Mouse (Mus musculus) MEL (cell line): ENCODE measurements at regions not wholly inside any gene's neighbourhood (a gene's known extent, or its start where the extent isn't known, plus 50 kb on each side); places are given as distances from the start of the nearest gene placed in this dataset.

Source experiments
- DNase-seq: peaks from one replicate; pipeline ENCODE4 v3.0.0; 2011; ENCODE audit warnings: low read depth, low spot score
- H3K27ac ChIP-seq: 2 replicates; pipeline ENCODE4 v1.5.1; 2012; ENCODE audit warnings: low read depth, mild to moderate bottlenecking, control low read depth, low read length, moderate library complexity; ENCODE audit not compliant: control insufficient read depth
- H3K27me3 ChIP-seq, 2 experiments: fragments of 150-350 bp in 1 of 2; sonication (generic) in 1 of 2; 2 replicates each; pipeline ENCODE4 v1.6.1; 2012; ENCODE audit warnings: low read length in 2 of 2, mild to moderate bottlenecking in 2 of 2, improper control_type of control experiment in 1 of 2, moderate library complexity in 1 of 2; ENCODE audit not compliant: insufficient read depth in 2 of 2, control insufficient read depth in 1 of 2
- H3K36me3 ChIP-seq, 2 experiments: 2 replicates each; pipeline ENCODE4 v1.6.1; 2012 to 2014; ENCODE audit warnings: low read length in 2 of 2, improper control_type of control experiment in 1 of 2, inconsistent platforms in 1 of 2, mild to moderate bottlenecking in 1 of 2; ENCODE audit not compliant: insufficient read depth in 2 of 2, control insufficient read depth in 1 of 2
- H3K4me1 ChIP-seq, 2 experiments: fragments of 150-350 bp in 1 of 2; sonication (generic) in 1 of 2; 2 replicates each; pipeline ENCODE4 v1.6.1; 2012; ENCODE audit warnings: low read length in 2 of 2, improper control_type of control experiment in 1 of 2, mild to moderate bottlenecking in 1 of 2; ENCODE audit not compliant: insufficient read depth in 2 of 2, control insufficient read depth in 1 of 2
- H3K4me3 ChIP-seq, 2 experiments: fragments of 150-350 bp in 1 of 2; sonication (generic) in 1 of 2; 2 replicates each; pipeline ENCODE4 v1.5.1; 2012; ENCODE audit warnings: low read depth in 2 of 2, low read length in 2 of 2, mild to moderate bottlenecking in 2 of 2, moderate library complexity in 2 of 2, control low read depth in 1 of 2, improper control_type of control experiment in 1 of 2; ENCODE audit not compliant: control insufficient read depth in 1 of 2, insufficient read depth in 1 of 2
- H3K79me2 ChIP-seq: 2 replicates; pipeline ENCODE4 v1.6.1; 2012; ENCODE audit warnings: mild to moderate bottlenecking, low read length, moderate library complexity; ENCODE audit not compliant: control insufficient read depth, poor library complexity, insufficient read depth
- H3K9ac ChIP-seq: 2 replicates; pipeline ENCODE4 v1.6.1; 2012; ENCODE audit warnings: low read depth, mild to moderate bottlenecking, control low read depth, low read length, moderate library complexity; ENCODE audit not compliant: control insufficient read depth, poor library complexity, severe bottlenecking
- H3K9me3 ChIP-seq: fragments of 150-350 bp; sonication (generic); replicated peaks from 2 replicates; pipeline ENCODE4 v1.6.1; 2012; ENCODE audit warnings: mild to moderate bottlenecking, low read length, improper control_type of control experiment, moderate library complexity; ENCODE audit not compliant: insufficient read depth
- BHLHE40 ChIP-seq: IDR thresholded peaks from 2 replicates; pipeline ENCODE4 v1.6.1; 2012; ENCODE audit warnings: low read depth, mild to moderate bottlenecking, inconsistent platforms, low read length, improper control_type of control experiment, borderline replicate concordance
- CHD1 ChIP-seq: IDR thresholded peaks from 2 replicates; pipeline ENCODE4 v1.6.1; 2012; ENCODE audit warnings: low read depth, mild to moderate bottlenecking, inconsistent platforms, low read length, improper control_type of control experiment
- CHD2 ChIP-seq: IDR thresholded peaks from 2 replicates; pipeline ENCODE4 v1.6.1; 2011; ENCODE audit warnings: low read length, improper control_type of control experiment
- E2F4 ChIP-seq: IDR thresholded peaks from 2 replicates; pipeline ENCODE4 v1.6.1; 2011; ENCODE audit warnings: low read depth, low read length, improper control_type of control experiment, borderline replicate concordance
- ELF1 ChIP-seq: IDR thresholded peaks from 2 replicates; pipeline ENCODE4 v1.6.1; 2014; ENCODE audit warnings: low read depth, mild to moderate bottlenecking, inconsistent platforms, low read length, improper control_type of control experiment, moderate library complexity
- EP300 ChIP-seq, 2 experiments: IDR thresholded peaks; 2 replicates each; pipeline ENCODE4 v1.6.1; 2011; ENCODE audit warnings: improper control_type of control experiment in 2 of 2, low read length in 2 of 2, low read depth in 1 of 2, mild to moderate bottlenecking in 1 of 2
- ETS1 ChIP-seq: IDR thresholded peaks from 2 replicates; pipeline ENCODE4 v1.6.1; 2012; ENCODE audit warnings: low read depth, mild to moderate bottlenecking, inconsistent platforms, low read length, improper control_type of control experiment, moderate library complexity
- GABPA ChIP-seq: IDR thresholded peaks from 2 replicates; pipeline ENCODE4 v1.6.1; 2012; ENCODE audit warnings: low read depth, mild to moderate bottlenecking, inconsistent platforms, low read length, improper control_type of control experiment, moderate library complexity
- GATA1 ChIP-seq: IDR thresholded peaks from 2 replicates; pipeline ENCODE4 v1.6.1; 2011; ENCODE audit warnings: low read depth, low read length, improper control_type of control experiment
- HCFC1 ChIP-seq: IDR thresholded peaks from 2 replicates; pipeline ENCODE4 v1.6.1; 2012; ENCODE audit warnings: low read depth, mild to moderate bottlenecking, inconsistent platforms, low read length, improper control_type of control experiment, moderate library complexity
- JUND ChIP-seq: IDR thresholded peaks from 2 replicates; pipeline ENCODE4 v1.6.1; 2011; ENCODE audit warnings: low read depth, mild to moderate bottlenecking, improper control_type of control experiment, low read length
- MAFK ChIP-seq: IDR thresholded peaks from 2 replicates; pipeline ENCODE4 v1.6.1; 2011; ENCODE audit warnings: low read depth, mild to moderate bottlenecking, low read length, improper control_type of control experiment, borderline replicate concordance
- MAX ChIP-seq: IDR thresholded peaks from 2 replicates; pipeline ENCODE4 v1.6.1; 2011; ENCODE audit warnings: low read length, improper control_type of control experiment
- MAZ ChIP-seq: IDR thresholded peaks from 2 replicates; pipeline ENCODE4 v1.6.1; 2012; ENCODE audit warnings: low read depth, mild to moderate bottlenecking, inconsistent platforms, low read length, improper control_type of control experiment
- MEF2A ChIP-seq: IDR thresholded peaks from 2 replicates; pipeline ENCODE4 v1.6.1; 2014; ENCODE audit warnings: low read depth, mild to moderate bottlenecking, inconsistent platforms, low read length, improper control_type of control experiment; ENCODE audit not compliant: poor library complexity, insufficient replicate concordance, severe bottlenecking; ENCODE audit errors: extremely low read depth
- MXI1 ChIP-seq: IDR thresholded peaks from 2 replicates; pipeline ENCODE4 v1.6.1; 2011; ENCODE audit warnings: mild to moderate bottlenecking, low read depth, low read length, improper control_type of control experiment
- POLR2A ChIP-seq, 2 experiments: IDR thresholded peaks; 2 replicates each; pipeline ENCODE4 v1.6.1; 2011 to 2012; ENCODE audit warnings: low read length in 2 of 2, mild to moderate bottlenecking in 2 of 2, control low read depth in 1 of 2, improper control_type of control experiment in 1 of 2, low read depth in 1 of 2, moderate library complexity in 1 of 2; ENCODE audit not compliant: control insufficient read depth in 1 of 2, insufficient read depth in 1 of 2, poor library complexity in 1 of 2
- POLR2AphosphoS2 ChIP-seq: IDR thresholded peaks from 2 replicates; pipeline ENCODE4 v1.6.1; 2011; ENCODE audit warnings: low read length, improper control_type of control experiment
- POLR2AphosphoS5 ChIP-seq: IDR thresholded peaks from 2 replicates; pipeline ENCODE4 v1.6.1; 2012; ENCODE audit warnings: low read depth, borderline replicate concordance, mild to moderate bottlenecking, inconsistent platforms, low read length, moderate library complexity, mixed read lengths
- RAD21 ChIP-seq: IDR thresholded peaks from 2 replicates; pipeline ENCODE4 v1.6.1; 2011; ENCODE audit warnings: mild to moderate bottlenecking, low read depth, low read length, improper control_type of control experiment
- RCOR1 ChIP-seq: IDR thresholded peaks from 2 replicates; pipeline ENCODE4 v1.6.1; 2012; ENCODE audit warnings: low read depth, mild to moderate bottlenecking, inconsistent platforms, low read length, improper control_type of control experiment
- SIN3A ChIP-seq: IDR thresholded peaks from 2 replicates; pipeline ENCODE4 v1.6.1; 2012; ENCODE audit warnings: low read length, improper control_type of control experiment, inconsistent platforms
- SMC3 ChIP-seq: IDR thresholded peaks from 2 replicates; pipeline ENCODE4 v1.6.1; 2011; ENCODE audit warnings: low read depth, low read length, improper control_type of control experiment
- TAL1 ChIP-seq: IDR thresholded peaks from 2 replicates; pipeline ENCODE4 v1.6.1; 2012; ENCODE audit warnings: mild to moderate bottlenecking, inconsistent platforms, low read length, moderate library complexity, mixed read lengths
- TBP ChIP-seq: IDR thresholded peaks from 2 replicates; pipeline ENCODE4 v1.8.0; 2011; ENCODE audit warnings: low read depth, low read length, improper control_type of control experiment
- TCF12 ChIP-seq: IDR thresholded peaks from 2 replicates; pipeline ENCODE4 v1.6.1; 2014; ENCODE audit warnings: low read depth, mild to moderate bottlenecking, inconsistent platforms, low read length, improper control_type of control experiment, moderate library complexity
- UBTF ChIP-seq: IDR thresholded peaks from 2 replicates; pipeline ENCODE4 v1.6.1; 2012; ENCODE audit warnings: low read depth, mild to moderate bottlenecking, inconsistent platforms, low read length, improper control_type of control experiment, moderate library complexity, borderline replicate concordance; ENCODE audit not compliant: insufficient read depth
- USF1 ChIP-seq: IDR thresholded peaks from 2 replicates; pipeline ENCODE4 v1.6.1; 2014; ENCODE audit warnings: low read depth, mild to moderate bottlenecking, inconsistent platforms, low read length, improper control_type of control experiment, moderate library complexity
- USF2 ChIP-seq, 2 experiments: IDR thresholded peaks; 2 replicates each; pipeline ENCODE4 v1.6.1; 2011 to 2012; ENCODE audit warnings: improper control_type of control experiment in 2 of 2, low read length in 2 of 2, borderline replicate concordance in 1 of 2, inconsistent platforms in 1 of 2, low read depth in 1 of 2, mild to moderate bottlenecking in 1 of 2; ENCODE audit not compliant: insufficient read depth in 1 of 2
- ZMIZ1 ChIP-seq: IDR thresholded peaks from 2 replicates; pipeline ENCODE4 v1.6.1; 2012; ENCODE audit warnings: low read depth, mild to moderate bottlenecking, inconsistent platforms, low read length, improper control_type of control experiment, moderate library complexity
- ZNF384 ChIP-seq: IDR thresholded peaks from 2 replicates; pipeline ENCODE4 v1.6.1; 2012; ENCODE audit warnings: low read depth, mild to moderate bottlenecking, inconsistent platforms, low read length, improper control_type of control experiment

DNA sequence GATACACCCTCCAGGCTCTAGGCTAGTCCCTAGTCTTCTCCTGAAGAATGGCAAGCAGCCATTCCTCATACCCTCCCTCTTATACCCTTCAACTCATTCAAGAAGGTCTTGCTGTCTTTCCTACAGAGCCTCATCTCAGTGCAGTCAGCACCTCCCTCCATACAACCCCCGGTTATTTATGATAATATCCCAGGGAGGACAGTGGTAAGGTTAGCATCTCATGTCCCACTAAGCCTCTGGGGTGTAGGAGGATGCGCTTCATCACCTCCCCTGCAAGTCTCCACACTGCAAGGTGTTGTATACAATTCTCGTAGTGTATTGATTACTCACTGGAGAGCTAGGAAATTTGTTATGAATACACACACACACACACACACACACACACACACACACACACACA lies 80.2 kb upstream of the Shisa6 start:
- TF ChIP-seq UBTF: no peak
- TF ChIP-seq MAFK: no peak
- no peak for TF ChIP-seq MXI1
- no peak for TF ChIP-seq POLR2A (IDR thresholded peaks at IDR 0.05; ENCODE audit: control insufficient read depth in 1 of 2, insufficient read depth in 1 of 2, low read depth in 1 of 2, low read length in 2 of 2, poor library complexity in 1 of 2)
- no peak for TF ChIP-seq ELF1
- no peak for TF ChIP-seq MEF2A
- TF ChIP-seq BHLHE40: no peak
- TF ChIP-seq MAZ: no peak
- TF ChIP-seq ZNF384: no peak
- TF ChIP-seq GATA1: no peak
- TF ChIP-seq POLR2AphosphoS2: no peak
- no peak for TF ChIP-seq ZMIZ1
- no peak for TF ChIP-seq JUND
- no peak for TF ChIP-seq MAX
- TF ChIP-seq CHD1: no peak
- no peak for TF ChIP-seq CHD2
- TF ChIP-seq SMC3: no peak
- no peak for TF ChIP-seq HCFC1
- TF ChIP-seq E2F4: no peak
- Histone ChIP-seq H3K27ac (no peak overlapping the region), H3K9ac (no peak overlapping the region), H3K4me1 (no peaks in the 10 kb centered on the region), H3K4me3 (no peak overlapping the region), H3K79me2 (no peaks in the 10 kb centered on the region), H3K27me3 (no peaks in the 10 kb centered on the region), H3K9me3 (no peaks in the 10 kb centered on the region), H3K36me3 (no peaks in the 10 kb centered on the region)
- DNase-seq: no peak

DNA sequence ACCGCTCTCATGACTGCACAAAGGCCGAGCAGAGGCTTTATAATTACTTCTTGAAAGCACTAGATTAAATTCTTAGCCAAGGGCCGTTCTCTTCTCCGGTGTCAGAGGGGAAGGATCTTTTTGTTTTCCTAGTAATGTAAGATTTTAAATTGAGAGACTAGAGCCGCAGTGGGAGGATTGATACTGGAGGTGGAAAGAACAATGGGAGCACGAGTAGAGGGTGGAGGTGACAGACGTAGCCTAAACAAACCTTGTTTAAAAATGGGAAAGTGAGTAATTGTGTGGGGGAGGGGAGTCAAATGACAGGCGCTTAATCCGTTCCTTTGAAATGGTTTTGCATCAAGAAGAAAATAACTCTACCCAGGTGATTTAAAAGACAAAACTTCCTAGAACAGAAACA lies 80.9 kb upstream of the Shisa6 start:
- no peak overlapping the region for H3K4me3 ChIP-seq
- TF ChIP-seq ETS1 (no peak), E2F4 (no peak), EP300 (IDR thresholded peaks at IDR 0.05; ENCODE audit: low read depth in 1 of 2, low read length in 2 of 2) (no peak), TAL1 (no peak), USF1 (no peak), SMC3 (no peak), POLR2AphosphoS5 (no peak), ELF1 (no peak), BHLHE40 (no peak), SIN3A (no peak), USF2 (IDR thresholded peaks at IDR 0.05; ENCODE audit: borderline replicate concordance in 1 of 2, insufficient read depth in 1 of 2, low read depth in 1 of 2, low read length in 2 of 2) (no peak), TCF12 (no peak), RCOR1 (no peak), RAD21 (no peak), POLR2A (IDR thresholded peaks at IDR 0.05; ENCODE audit: control insufficient read depth in 1 of 2, insufficient read depth in 1 of 2, low read depth in 1 of 2, low read length in 2 of 2, poor library complexity in 1 of 2) (no peak), GABPA (no peak), MXI1 (no peak), TBP (no peak)
- no peak for DNase-seq
- H3K4me1 ChIP-seq: no peaks in the 10 kb centered on the region
- H3K36me3 ChIP-seq: no peaks in the 10 kb centered on the region
- no peak overlapping the region for H3K27ac ChIP-seq
- H3K27me3 ChIP-seq: no peaks in the 10 kb centered on the region
- H3K9me3 ChIP-seq: no peaks in the 10 kb centered on the region
- H3K79me2 ChIP-seq: no peaks in the 10 kb centered on the region
- H3K9ac ChIP-seq: no peak overlapping the region
